Mouse (Mus musculus) frontal cortex, postnatal 36 days (tissue): ENCODE measurements at regions not wholly inside any gene's neighbourhood (a gene's known extent, or its start where the extent isn't known, plus 50 kb on each side); places are given as distances from the start of the nearest gene placed in this dataset.
A peak's percentile ranks its signal among the peaks of the same experiment; 100 is the strongest.

Experiments
- DNase-seq, 2 experiments: peaks; one replicate each; pipeline ENCODE4 v3.0.0; 2022; ENCODE audit warnings: low spot score in 2 of 2

DNA sequence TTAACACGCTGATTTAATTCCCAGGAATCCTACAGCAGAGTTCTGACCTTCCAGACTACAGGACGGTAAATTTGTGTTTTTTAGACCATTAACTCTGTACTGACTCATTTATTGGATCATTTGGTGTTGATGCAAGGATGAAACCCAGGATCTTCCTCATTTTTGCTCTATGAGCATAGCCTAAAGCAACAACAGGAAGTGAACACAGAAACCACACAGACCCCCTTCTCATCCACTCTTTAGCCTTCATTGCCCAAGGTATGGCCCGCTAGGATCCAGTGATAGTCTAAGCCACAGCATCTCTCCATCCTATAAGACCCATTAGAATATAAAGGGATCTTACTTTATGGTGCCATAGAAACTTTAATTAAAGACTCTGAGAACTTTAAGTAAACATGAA is 56.5 kb upstream of the Grin2b start:
- DNase-seq = no peak

DNA sequence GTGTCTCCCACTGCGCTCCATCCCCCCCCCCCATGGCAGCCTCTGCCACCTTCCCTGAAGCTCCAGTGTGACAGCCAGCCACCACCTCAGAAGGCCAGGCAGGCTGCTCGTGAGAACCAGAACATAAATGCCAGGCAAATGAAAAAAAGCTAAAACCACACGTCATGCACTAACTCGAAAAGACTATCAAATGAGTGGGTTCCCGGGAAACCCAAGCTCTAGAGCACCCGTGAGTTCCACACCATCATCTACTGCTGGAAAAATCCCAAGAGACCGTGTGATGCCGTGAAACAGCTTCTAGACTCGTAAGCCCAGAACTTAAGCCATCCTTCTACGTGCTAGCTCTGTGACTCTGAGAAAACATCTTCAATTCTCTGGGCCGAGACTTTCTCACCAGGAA is 62.2 kb upstream of the Grin2b start:
- DNase-seq = peak; percentile 56 to 67

DNA sequence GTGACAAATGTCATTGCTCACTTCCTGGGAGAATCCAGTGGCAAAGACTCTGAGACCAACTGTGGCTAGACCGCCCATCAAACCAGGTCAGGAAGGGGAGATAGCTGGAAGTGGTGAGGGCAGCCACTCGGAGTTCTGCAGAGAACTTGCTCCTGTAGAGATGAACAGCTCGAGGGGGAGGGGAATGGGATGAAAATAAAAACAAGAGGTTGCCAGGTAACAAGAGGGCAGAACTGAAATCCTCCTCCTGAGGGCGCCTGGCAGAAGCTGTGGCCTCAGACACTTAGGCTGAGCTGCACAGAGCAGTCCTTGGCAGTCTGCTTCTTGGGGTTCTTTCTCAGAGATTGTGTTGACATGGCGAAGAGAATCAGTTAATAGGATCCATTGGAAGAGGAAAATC is 65.7 kb upstream of the Grin2b start:
- DNase-seq = no peak

DNA sequence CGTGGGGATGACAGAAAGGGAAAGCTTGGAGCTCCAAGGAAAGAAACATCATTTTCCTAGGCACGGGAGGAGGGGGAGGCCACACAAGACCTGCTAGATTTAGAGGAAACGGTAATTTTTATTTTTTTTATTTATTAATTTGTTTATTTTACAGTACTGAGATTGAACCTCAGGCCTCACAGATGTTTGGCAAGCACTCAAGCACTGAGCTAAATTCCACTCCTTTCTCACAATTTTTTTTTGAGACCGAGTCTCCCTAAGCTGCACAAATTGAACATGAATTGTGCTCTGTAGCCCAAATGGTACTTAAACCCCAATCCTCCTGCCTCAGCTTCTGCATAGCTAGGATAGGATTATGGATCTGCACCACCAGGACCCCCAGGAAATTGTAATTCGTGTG is 66.1 kb upstream of the Grin2b start:
- DNase-seq = no peak

DNA sequence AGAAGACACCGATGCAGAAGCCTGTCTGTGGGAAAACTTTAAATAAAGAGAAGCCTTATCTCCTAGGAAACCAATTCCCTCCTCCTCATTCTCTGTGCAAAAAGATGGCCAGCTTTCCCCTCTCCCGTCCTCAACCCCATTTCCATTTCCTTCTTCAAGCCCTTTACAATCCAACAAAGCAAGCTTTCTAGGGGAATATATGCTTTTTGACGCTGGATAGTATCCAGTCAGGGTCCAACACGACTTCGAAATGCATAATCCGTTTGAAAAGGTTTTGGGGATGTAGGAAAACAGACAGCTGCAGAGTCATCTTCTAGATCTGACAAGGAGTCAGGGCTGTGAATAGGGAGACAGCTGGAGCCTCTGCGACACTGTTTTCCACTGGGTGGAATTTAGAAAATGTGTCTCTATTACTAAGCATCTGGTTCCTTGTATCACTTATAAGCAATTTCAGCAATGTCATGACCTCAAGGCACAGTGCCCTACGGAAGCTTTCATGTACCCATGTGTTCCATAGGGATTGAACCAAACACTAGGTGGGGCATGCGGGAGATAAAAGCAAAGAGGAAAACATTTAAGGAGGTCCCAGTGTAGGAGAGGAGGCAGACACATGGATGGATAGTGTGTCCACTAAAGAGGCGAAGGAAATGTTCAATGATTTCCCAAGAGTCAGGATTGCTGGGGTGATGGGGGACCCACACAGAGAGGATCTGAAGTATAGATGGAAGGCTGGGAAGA is 68.4 kb upstream of the Grin2b start:
- peak; percentile 53 to 78 for DNase-seq

DNA sequence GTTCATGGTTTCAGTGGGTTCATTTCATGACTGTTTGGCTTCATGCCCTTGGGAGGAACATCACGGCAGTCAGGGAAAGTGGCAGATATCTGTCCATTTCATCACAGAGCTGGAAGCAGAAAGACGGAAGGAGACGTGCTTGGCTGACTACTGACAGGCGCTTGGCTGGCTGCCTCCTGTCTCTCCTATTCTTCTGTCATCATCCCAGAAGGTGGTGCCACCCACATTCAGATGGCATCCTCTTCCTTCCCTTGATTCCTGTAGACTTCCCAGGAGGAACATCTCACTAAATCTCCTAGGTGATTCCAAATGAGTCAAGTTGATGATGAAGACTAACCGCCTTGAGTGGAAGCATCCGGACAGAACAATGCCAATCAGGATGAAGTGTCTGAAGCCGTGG is 71.6 kb upstream of the Grin2b start:
- no peak for DNase-seq

DNA sequence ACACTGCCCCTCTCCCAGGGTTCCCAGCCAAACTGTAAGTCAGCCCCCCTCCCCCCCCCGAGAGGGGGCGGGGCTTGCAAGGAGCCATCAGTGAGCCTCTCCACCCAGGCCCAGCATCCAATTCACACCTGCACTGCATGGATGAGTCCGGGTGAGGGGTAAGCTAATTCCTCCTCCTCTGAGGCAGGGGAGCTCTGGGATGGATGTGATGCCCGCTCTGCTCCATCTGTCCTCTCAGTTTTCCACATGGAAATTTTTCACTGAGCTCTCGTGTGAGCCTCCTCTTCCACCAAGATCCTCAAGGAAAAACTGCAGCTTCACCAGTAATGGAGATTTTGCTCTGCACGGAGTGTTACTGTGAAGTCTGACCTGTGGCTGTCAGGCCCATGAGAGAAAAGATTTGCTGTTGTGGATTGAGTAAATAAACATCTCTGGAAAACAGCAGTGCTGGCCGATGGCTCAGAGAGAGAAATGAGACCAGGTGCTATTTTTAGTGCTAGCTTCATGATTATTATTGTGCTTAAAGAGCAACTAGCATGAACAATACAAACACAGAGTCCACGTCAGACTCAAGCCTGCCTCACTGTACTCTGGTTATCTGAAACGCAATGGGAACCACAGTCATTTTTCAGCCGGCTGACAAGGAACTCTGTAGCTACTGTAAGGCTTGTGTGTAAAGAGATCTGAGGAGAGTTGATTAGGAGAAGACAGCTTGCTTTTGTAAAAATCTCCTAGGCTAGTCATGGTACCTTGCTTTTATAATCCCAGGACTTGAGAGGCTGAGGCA is 71.4 kb upstream of the Gm8994 start:
- no peak for DNase-seq

DNA sequence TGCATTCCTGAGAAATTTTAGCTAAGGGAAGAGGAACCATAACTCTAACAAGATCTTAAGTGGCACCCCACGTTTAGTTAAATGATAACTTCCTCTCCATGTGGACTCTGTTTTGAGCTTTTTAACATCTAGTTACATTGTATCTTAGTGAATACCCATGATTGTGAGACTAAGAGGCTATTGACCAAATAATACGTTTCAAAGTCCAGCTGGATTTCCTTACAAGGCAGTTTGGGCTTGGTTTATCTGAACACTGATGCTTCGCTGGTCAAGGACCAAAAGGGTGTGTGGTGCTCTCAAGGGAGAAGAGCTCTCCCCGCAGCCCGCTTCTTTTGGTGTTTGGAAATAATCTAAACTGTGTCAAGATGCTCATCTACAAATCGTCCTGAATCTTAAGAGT is 51.6 kb upstream of the Gm8994 start:
- DNase-seq = no peak

DNA sequence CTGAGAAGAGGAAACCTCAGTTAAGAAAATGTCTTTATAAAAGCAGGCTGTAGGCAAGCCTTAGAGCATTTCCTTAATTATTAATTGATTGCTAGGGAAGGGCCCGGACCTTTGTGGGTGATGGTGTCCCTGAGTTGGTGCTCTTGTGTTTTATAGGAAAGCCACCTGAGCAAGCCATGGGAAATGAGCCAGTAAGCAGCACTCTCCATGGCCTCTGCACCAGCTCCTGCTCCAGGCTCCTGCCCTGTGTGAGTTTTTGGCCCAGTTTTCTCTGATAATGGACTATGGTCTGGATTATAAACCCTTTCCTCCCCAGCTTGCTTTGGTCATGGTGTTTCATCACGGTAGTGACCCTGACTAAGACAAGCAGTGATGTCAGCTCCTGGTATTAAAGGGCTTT is 50.6 kb upstream of the Gm8994 start:
- no peak for DNase-seq
